Mouse (Mus musculus): ENCODE data around the gene Lrrc17.

The Lrrc17 gene

DNA sequence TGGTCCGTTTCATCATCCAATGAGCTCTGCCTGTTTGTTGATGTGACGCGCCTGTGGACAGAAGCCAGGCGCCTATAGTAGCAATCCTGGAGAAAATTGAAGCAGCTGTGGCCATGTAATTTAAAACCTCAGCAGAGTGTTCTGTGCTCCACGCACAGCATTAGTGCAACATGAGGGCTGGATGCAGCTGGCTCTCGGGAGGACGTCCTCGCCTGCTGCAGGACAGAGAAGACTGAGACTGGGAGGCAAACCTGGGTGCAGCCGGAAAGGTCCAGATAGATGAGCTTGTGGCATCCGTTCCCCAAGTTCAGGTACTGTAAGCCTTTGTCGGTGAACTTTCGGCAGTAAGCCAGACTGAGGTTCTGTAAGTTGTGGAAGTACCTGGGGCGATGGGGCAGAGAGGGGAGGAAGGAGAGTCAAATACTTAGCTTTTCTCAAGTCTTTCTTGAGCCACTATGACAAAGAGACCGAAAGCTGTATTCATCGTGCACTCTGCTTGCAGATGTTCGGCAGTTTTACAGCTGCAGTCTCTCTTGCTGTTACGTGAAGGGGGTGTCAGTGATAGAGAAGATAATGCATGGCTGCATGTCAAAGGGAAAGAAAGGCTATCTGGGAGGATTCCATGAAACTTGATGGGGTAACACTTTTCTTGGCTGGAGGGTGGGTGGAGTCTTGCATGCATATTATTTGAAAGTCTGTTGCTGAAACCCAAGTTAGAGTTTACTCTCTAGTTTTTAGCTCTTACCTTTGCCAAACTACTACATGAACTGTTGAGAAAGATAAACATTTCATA, at the start of gene Lrrc17:
Lrrc17 (plus strand) TSS at position 151 of the 793 bp plus-strand sequence.
- DNase-seq (ENCODE audit: extremely low spot score, low read depth, low spot score), result peak; percentile 62

DNA sequence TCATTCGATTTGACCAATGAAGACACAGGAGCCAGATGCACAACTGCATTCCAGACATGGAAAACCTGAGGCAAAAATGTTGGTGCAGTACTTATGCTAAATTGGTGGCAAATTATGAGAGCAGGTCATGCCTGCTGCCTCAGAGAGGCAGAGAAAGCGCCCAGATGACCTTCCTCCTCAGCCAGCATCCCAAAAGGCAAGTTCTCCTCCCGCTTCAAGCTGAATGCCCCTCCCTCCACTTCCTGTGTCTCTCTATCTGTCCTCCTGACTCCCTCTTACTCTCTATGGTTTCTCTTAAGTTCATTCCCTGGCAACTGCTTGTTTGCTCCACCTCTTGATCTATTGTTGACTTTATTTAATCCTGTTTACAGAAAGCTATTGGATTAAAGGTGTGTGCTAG, 48.6 kb upstream of the Lrrc17 start:
- DNase-seq (ENCODE audit: extremely low spot score, low read depth, low spot score), result no peak

- peak; percentile 49 for DNase-seq (ENCODE audit: extremely low spot score, low read depth, low spot score)
Measured at GRCm38 (mm10) chr5:21496321-21496720, 47.0 kb upstream of the Lrrc17 start.

DNA sequence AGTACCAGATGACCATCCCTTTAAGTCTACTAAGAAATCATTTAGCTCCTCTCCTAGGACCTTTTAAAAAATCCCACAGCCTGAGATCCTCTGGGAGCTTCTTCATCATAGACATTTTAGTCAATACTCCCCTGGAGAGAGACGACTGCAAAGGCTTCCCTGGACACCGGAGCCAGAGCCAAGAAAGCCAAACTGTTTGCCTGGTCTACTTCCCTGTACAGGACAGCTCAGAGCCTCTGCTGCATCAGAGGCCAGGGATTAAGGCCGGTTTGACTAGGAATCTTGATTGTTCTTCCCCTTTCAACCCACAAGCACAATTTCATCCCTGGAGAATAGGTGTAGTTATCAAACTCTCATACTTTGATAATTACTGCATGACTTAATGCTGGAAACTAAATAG, 46.5 kb upstream of the Lrrc17 start:
- DNase-seq (ENCODE audit: extremely low spot score, low read depth, low spot score), result no peak

- no peak for DNase-seq (ENCODE audit: extremely low spot score, low read depth, low spot score)
Measured at GRCm38 (mm10) chr5:21498490-21498889, 44.9 kb upstream of the Lrrc17 start.

DNA sequence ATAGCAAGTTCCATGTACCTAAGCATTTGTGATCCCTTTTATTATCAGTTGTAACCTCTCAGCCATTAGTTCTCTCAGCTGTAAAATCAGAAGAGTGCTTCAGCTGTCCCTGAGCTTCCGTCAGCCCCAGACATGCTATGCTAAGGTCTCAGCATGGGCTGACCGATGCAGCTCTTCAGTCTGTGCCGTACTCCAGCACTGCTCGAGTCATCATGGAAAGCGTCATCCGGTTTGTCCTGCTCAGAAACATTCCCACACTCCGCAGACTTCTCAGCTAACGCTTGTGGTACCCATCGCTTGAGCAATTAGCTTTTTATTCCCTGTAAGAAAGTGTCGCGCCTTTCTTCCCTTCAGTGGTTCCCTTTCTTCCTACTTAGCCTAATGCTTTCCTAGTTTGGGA, 44.4 kb upstream of the Lrrc17 start:
- no peak for DNase-seq (ENCODE audit: extremely low spot score, low read depth, low spot score)

GRCm38 (mm10) chr5:21500133-21500532, 43.2 kb upstream of the Lrrc17 start:
- no peak for DNase-seq (ENCODE audit: extremely low spot score, low read depth, low spot score)

GRCm38 (mm10) chr5:21500941-21501340, 42.4 kb upstream of the Lrrc17 start:
- DNase-seq (ENCODE audit: extremely low spot score, low read depth, low spot score), result no peak

DNA sequence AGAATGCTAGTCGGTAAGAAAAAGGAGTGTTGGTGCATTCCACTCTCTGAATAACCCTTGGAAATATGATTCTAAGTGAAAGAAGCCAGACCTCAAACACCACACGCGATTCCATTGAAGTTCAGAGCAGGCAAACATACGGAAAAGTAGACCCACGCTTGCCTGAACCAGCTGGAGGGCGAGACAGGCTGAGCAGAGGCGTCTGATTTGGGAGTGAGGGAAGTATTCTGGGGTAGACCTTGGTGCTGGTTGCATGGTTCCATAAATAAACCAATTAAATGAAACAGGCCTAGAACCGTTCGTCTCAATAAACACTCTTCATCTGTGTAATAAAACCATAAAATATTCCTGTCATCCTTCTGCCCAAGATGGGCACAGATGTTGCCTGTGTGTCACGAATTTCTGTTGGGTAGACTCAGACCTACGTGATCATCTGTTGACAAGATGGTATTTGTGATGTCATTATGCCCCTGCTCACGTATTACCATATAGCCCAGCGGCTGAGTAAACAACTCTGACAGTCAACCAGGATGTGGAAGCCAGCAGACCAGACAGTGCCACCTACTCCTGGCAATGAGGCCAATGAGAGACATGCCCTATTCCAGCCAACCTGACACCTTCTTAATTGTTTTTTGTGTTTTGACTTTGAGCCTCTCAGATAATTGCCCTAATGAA, 40.3 kb upstream of the Lrrc17 start:
- no peak for DNase-seq (ENCODE audit: extremely low spot score, low read depth, low spot score)

DNA sequence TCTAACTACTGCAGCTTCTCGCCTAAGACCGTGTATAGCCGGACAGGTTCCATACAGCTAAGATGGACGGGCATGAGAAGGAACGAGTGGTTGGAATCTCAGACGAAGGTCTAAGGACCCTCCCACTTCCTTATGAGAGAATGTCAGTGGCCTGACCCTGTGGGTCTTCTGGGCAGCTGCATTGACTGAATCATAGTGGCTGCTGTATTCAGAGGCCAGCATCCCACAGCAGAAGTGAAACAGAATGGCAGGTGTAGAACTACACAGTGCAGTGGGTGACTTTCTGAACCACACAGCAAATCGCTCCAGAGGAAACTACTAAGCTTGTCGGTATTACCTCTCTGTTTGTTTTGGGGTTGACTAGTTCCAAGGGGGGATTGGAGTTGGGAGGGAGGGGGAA, 38.2 kb upstream of the Lrrc17 start:
- no peak for DNase-seq (ENCODE audit: extremely low spot score, low read depth, low spot score)

DNA sequence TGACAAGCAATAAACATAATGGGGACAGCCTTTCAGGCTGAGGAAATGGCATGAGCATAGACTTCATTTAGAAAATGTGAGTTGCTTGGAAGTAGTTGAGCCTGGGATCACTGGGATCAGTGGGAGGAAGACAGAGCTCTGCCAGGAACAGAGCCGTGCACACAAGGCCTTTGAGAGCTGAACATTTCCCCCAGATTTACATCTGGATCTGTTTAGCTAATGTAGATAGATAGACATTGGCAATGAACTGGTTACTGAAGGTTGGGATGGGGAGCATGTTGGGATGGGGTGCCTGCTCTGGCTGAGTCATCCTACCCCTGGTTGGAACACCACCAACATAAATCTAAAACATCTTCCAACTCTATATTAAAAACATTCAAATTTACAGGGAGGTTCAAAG, 36.5 kb upstream of the Lrrc17 start:
- DNase-seq (ENCODE audit: extremely low spot score, low read depth, low spot score), result no peak

- no peak for DNase-seq (ENCODE audit: extremely low spot score, low read depth, low spot score)
Measured at GRCm38 (mm10) chr5:21509801-21510200, 33.6 kb upstream of the Lrrc17 start.

GRCm38 (mm10) chr5:21513363-21513762, 30.0 kb upstream of the Lrrc17 start:
- DNase-seq (ENCODE audit: extremely low spot score, low read depth, low spot score), result no peak

GRCm38 (mm10) chr5:21517562-21517961, 25.8 kb upstream of the Lrrc17 start:
- DNase-seq (ENCODE audit: extremely low spot score, low read depth, low spot score), result no peak

GRCm38 (mm10) chr5:21518207-21518606, 25.2 kb upstream of the Lrrc17 start:
- DNase-seq (ENCODE audit: extremely low spot score, low read depth, low spot score), result no peak

GRCm38 (mm10) chr5:21519166-21519565, 24.2 kb upstream of the Lrrc17 start:
- no peak for DNase-seq (ENCODE audit: extremely low spot score, low read depth, low spot score)

DNA sequence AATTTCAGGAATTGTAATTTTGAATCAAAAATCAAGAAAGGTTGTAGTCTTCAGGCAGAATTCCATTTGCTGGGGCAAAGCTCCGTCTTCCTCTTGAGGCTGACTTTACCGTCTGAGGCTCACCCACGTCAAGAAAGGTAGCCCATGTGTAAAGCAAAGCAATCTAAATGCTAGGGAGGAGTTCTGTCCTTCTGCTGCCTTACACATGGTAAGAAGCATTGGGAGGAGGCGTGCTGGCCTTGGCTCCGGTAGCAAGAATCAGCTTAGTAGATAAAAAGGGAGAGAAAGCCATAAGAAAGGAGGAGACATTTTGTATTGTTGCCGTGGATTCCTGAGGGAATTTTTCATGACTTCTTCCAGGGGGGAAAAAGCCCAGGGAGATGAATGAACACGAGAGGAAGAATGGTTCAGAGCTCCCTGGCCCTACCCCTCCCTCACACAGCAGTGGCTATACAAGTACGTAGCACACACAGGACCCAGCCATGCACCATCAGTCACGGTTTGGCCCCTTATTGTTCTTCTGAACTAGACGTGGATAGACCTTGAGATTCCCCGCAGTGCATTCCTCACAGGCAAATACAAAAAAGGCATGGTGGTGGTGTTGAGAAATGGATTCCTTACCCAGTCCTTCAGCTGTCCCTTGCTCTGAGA, 16.4 kb upstream of the Lrrc17 start:
- no peak for DNase-seq (ENCODE audit: extremely low spot score, low read depth, low spot score)

GRCm38 (mm10) chr5:21527488-21527911, 15.9 kb upstream of the Lrrc17 start:
- DNase-seq (ENCODE audit: extremely low spot score, low read depth, low spot score), result no peak

- DNase-seq (ENCODE audit: extremely low spot score, low read depth, low spot score), result no peak
Measured at GRCm38 (mm10) chr5:21528068-21528842, 15.1 kb upstream of the Lrrc17 start.

- no peak for DNase-seq (ENCODE audit: extremely low spot score, low read depth, low spot score)
Measured at GRCm38 (mm10) chr5:21529110-21529720, 14.1 kb upstream of the Lrrc17 start.

DNA sequence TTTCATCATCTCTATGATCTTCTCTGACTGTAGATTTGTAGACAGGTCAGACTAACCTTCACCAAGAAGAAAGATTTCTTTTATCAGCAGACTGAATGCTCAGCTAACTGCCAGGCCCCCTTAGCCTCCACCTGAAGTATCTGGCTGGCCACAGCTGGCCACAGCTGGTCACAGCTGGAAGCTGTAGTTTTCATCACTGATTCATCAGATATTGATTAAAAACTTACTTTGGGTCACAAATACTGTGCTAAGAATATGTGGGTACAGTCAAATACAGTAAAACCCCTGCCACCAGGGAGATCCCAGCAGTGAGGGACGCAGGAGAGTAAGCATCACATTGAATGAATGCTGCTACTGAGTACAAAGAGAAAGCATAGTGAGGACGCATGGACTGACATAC, 11.2 kb upstream of the Lrrc17 start:
- DNase-seq (ENCODE audit: extremely low spot score, low read depth, low spot score), result no peak

All from hindlimb bud, embryonic 11.5 days (tissue).